Mouse (Mus musculus) T-cell, adult 2 months (primary cell): ENCODE measurements around the gene Dph3.
"Not testable (repeated sequence)": the region's sequence is repeated elsewhere in the genome, so short reads cannot be mapped to it uniquely, and the experiment has no call there.

Experiments used
- DNase-seq: peaks from one replicate; pipeline ENCODE4 v3.0.0; 2022; ENCODE audit warnings: low spot score

Dph3 gene

GRCm38 (mm10) chr14:32085486-32086201 is at the start of gene Dph3:
Gene Dph3 (minus strand): TSS chr14:32085729.
- peak; percentile 96 for DNase-seq

- no peak for DNase-seq
These were observed 48.8 kb upstream of the Dph3 start for GRCm38 (mm10) chr14:32134293-32134692.

- no peak for DNase-seq
These were observed 46.3 kb upstream of the Dph3 start for GRCm38 (mm10) chr14:32131836-32132235.

- DNase-seq = no peak
These were observed 42.9 kb upstream of the Dph3 start for GRCm38 (mm10) chr14:32128409-32128808.

- DNase-seq = not testable (repeated sequence)
These were observed 39.7 kb upstream of the Dph3 start for GRCm38 (mm10) chr14:32125256-32125655.

- no peak for DNase-seq
These were observed 38.7 kb upstream of the Dph3 start for GRCm38 (mm10) chr14:32124261-32124660.

- DNase-seq = peak; percentile 6
These were observed 36.4 kb upstream of the Dph3 start for GRCm38 (mm10) chr14:32121920-32122315.

GRCm38 (mm10) chr14:32120940-32121919 is 35.7 kb upstream of the Dph3 start:
- DNase-seq = no peak

GRCm38 (mm10) chr14:32112124-32112523 is 26.6 kb upstream of the Dph3 start:
- not testable (repeated sequence) for DNase-seq

- no peak for DNase-seq
These were observed 21.4 kb upstream of the Dph3 start for GRCm38 (mm10) chr14:32106911-32107310.

GRCm38 (mm10) chr14:32105663-32106062 is 20.1 kb upstream of the Dph3 start:
- no peak for DNase-seq

- no peak for DNase-seq
These were observed 18.0 kb upstream of the Dph3 start for GRCm38 (mm10) chr14:32103556-32103955.

GRCm38 (mm10) chr14:32098951-32099350 is 13.4 kb upstream of the Dph3 start:
- no peak for DNase-seq

GRCm38 (mm10) chr14:32097691-32098090 is 12.2 kb upstream of the Dph3 start:
- DNase-seq = no peak

GRCm38 (mm10) chr14:32096740-32097139 is 11.2 kb upstream of the Dph3 start:
- DNase-seq = no peak

- DNase-seq = no peak
These were observed 10.1 kb upstream of the Dph3 start for GRCm38 (mm10) chr14:32095646-32096045.

GRCm38 (mm10) chr14:32093500-32094117 is 8.1 kb upstream of the Dph3 start:
- DNase-seq = no peak

GRCm38 (mm10) chr14:32093018-32093417 is 7.5 kb upstream of the Dph3 start:
- DNase-seq = no peak

GRCm38 (mm10) chr14:32091704-32092103 is 6.2 kb upstream of the Dph3 start:
- no peak for DNase-seq

GRCm38 (mm10) chr14:32091124-32091523 is 5.6 kb upstream of the Dph3 start:
- DNase-seq = no peak

GRCm38 (mm10) chr14:32087584-32088248 is 2.2 kb upstream of the Dph3 start:
- not testable (repeated sequence) for DNase-seq

GRCm38 (mm10) chr14:32086226-32086625 is 697 bp upstream of the Dph3 start:
- no peak for DNase-seq
